ENCODE assay signal across 8 mouse cellular contexts in the genomic region with DNA sequence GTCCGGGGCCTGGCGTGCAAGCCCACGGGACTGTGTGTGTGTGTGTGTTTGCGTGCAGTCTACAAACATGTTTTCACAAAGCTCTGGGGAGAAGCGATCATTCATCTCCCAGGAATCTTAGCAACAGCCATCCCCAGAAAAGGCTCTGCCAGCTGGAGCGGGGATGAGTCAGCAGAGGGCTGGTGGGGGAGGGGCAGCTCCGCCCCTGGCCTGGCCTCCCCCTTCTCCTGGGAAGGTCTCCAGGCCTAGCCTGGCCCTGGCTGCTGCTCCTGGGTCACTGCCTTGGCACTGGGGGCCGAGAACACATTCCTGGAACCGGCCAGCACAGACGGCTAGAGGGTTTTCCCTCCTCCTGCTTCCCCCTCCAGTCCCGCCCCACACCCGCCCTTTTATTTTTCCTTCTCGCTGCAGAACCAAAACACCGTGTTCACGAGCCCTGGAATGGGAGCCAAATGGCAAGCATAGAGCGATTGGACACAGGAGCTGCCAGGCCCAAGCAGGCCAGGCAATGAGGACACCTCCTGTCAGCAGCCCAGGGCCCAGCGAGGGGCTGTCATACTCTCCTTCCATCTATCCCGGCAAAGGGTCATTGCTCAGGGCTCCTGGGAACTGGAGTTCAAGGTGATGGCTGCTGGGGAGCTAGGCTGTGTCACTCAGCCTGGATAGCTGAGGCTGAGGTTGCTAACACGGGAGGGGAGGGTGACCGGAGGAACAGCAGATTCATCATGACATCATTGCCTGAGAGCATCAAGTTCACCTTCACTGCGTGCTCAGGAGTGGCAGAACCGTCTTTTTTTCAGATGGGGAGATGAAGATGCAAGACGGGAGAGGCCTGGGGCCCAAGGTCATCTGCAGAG.
A peak's percentile ranks its signal among the peaks of the same experiment; 100 is the strongest.
DNase-seq lines count a peak whose midpoint lies in the region; ATAC-seq and TF ChIP-seq lines count a peak whose summit lies in the region.

No protein-coding gene starts in this region.

- no peak for TF ChIP-seq CTCF in lung, adult 2 months (IDR thresholded peaks at IDR 0.05; ENCODE audit: insufficient read depth, low read length)

- 1% methylated on average over 23 of the region's 23 CpGs for WGBS in hindbrain, embryonic 10.5 days
- WGBS in lung, adult 2 months: 4% methylated on average over 23 of the region's 23 CpGs

- no peaks in the 10 kb centered on the region for H3K9me3 ChIP-seq in hindbrain, embryonic 10.5 days

- no peaks in the 10 kb centered on the region for H3K36me3 ChIP-seq in hindbrain, embryonic 10.5 days

- H3K4me1 ChIP-seq in hindbrain, embryonic 10.5 days (replicated peaks): peaks cover 76% of the 10 kb centered on the region
- peaks cover 24% of the 10 kb centered on the region for H3K4me1 ChIP-seq in lung, adult 2 months (ENCODE audit: control insufficient read depth, insufficient read depth, low read length)

- TF ChIP-seq POLR2A in lung, adult 2 months (IDR thresholded peaks at IDR 0.05; ENCODE audit: borderline replicate concordance, extremely low read depth, low read depth, low read length): peak; percentile 56; the same call in 1 of the 2 replicates

- peak overlapping the region; percentile 34 for H3K4me3 ChIP-seq in hindbrain, embryonic 10.5 days
- H3K4me3 ChIP-seq in lung, adult 2 months (replicated peaks; ENCODE audit: extremely low read depth, low read depth, low read length): peak overlapping the region; percentile 23

- DNase-seq in NIH3T3 (ENCODE audit: low read depth): peak; percentile 100
- peak; percentile 99 to 100 for DNase-seq in cerebellum, postnatal 14 days
- DNase-seq in frontal cortex, adult 2 months (ENCODE audit: extremely low spot score in 1 of 2, low spot score in 1 of 2): peak; percentile 90 to 95
- DNase-seq in hindbrain, embryonic 10.5 days (ENCODE audit: low spot score): peak; percentile 92
- DNase-seq in layer of hippocampus, adult 9-10 months (ENCODE audit: low spot score): peak; percentile 77
- DNase-seq in lung, adult 2 months: peak; percentile 93
- DNase-seq in thymus, postnatal 4 days: peak; percentile 75

- peaks cover 35% of the 10 kb centered on the region for H3K27me3 ChIP-seq in hindbrain, embryonic 10.5 days (ENCODE audit: insufficient read depth, poor library complexity, severe bottlenecking)

- peak overlapping the region; percentile 87 for H3K27ac ChIP-seq in hindbrain, embryonic 10.5 days

- peak; percentile 53 for ATAC-seq in neutrophil, adult 5-6 weeks (ENCODE audit: extremely low read depth, insufficient number of reproducible peaks, low FRiP score, poor library complexity, severe bottlenecking)

Comparison
In these comparisons a context has a peak if more than half of its experiments do, and no peak if none do; other contexts are left out.
1. Peak in every context shown above with its lines: DNase-seq, ATAC-seq, H3K4me3 ChIP-seq and H3K27ac ChIP-seq.